Mouse (Mus musculus) lung, adult 2 months (tissue): Measurements from ENCODE around the gene Smarca5. TPM values are rescaled to one million over a fixed set of nuclear protein-coding genes. Genes with fewer than 3 reads are reported as not detected.
"Not testable (repeated sequence)": the region's sequence is repeated elsewhere in the genome, so short reads cannot be mapped to it uniquely, and the experiment has no call there.

Experiments
- DNase-seq: peaks from one replicate; pipeline ENCODE4 v3.0.0; 2022
- H3K4me1 ChIP-seq: fragments of 200-500 bp; 2 replicates; pipeline ENCODE4 v1.6.1; 2011; ENCODE audit warnings: low read length; ENCODE audit not compliant: control insufficient read depth, insufficient read depth
- H3K4me3 ChIP-seq: fragments of 200-500 bp; replicated peaks from 2 replicates; pipeline ENCODE3; 2011; ENCODE audit warnings: low read depth, mild to moderate bottlenecking, control low read depth, low read length; ENCODE audit errors: extremely low read depth
- CTCF ChIP-seq: fragments of 200-500 bp; IDR thresholded peaks from 2 replicates; pipeline ENCODE4 v1.5.1; 2011; ENCODE audit warnings: mild to moderate bottlenecking, low read length, control low read depth; ENCODE audit not compliant: insufficient read depth
- POLR2A ChIP-seq: fragments of 200-500 bp; IDR thresholded peaks from 2 replicates; pipeline ENCODE4 v1.6.1; 2011; ENCODE audit warnings: low read depth, mild to moderate bottlenecking, control low read depth, low read length, borderline replicate concordance; ENCODE audit errors: extremely low read depth
- WGBS: fragments of 180-500 bp; shearing (Covaris S2); methylation state at CpG from one replicate; pipeline ENCODE4 v1.1.7; 2018; 5-methylcytosine and 5-hydroxymethylcytosine counted together
- polyA plus RNA-seq: library from polyadenylated mRNA; depleted of rRNA; stranded (reverse); fragments of >200 nt; gene quantifications from 2 replicates; pipeline ENCODE4 v1.2.3, GENCODE M21; 2012; rRNA removed

The Smarca5 gene
- polyA plus RNA-seq = 6.5 and 8.9 TPM in 2 replicates

DNA sequence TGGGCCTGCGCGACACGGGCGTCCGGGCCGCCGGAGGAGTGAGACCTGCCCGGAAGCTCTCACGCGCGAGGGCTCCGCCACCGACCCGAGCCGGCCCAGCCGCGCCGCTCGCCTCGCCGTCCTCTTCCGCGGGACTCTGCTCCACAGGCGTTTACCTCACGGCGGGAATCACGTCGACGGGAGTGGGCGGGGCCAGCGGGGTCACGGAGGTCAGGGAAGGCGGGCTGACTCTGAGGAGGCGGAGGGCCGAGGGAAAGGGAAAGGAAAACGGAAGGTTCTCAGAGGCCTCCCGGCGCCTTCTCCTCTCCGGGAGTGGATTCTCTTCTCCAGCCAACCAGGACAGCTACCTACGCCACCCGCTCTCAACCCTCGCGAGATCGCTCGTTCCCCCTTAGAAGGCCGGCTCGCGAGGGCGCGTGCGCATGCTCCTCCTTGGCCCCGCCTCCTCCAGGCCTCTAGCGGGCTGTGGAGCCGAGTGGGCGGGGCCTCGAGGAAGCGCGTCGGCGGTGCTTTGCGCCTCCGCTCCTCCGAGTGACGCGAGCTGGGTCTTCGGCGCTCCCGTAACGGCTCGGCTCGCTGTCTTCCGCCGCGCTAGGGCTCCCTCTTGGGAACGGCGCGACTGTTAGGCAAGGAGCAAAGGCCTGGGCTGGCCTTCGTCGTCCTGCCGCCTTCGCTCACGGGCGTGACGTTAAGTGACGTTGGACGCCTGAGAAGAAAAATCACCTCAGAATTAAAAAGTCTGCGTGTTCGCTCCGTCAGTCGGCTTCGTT is at the start of gene Smarca5:
TSS of gene Smarca5 (minus strand) at position 343 of the 770 bp plus-strand sequence.
- not testable (repeated sequence) for H3K4me1 ChIP-seq
- WGBS = 1% methylated on average over 80 of the region's 91 CpGs
- peak within 1 kb of the TSS; percentile 91 for H3K4me3 ChIP-seq
- TF ChIP-seq POLR2A = peak; percentile 73; the same call in 1 of the 2 replicates
- DNase-seq = peak; percentile 98

DNA sequence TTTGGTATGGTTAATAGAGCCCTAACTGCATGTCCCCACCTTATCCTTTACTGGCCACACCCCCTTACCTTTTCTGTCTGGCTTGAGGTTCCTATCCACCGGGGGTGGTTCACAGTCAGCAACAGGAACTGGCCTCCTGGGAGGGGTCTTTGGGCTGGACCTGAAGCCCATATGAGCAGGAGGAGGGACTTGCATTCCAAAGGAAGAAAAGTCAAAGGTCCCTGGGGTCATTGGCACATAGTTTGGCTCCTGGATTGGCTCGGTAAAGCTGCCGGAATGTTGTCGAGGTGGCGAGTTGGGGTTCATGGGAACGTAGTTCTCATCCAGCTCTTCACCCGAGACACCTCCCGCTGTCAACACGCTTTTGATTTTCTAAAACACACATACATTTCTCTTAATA is 45.3 kb upstream of the Smarca5 start:
- TF ChIP-seq POLR2A (no peak), CTCF (no peak)
- DNase-seq = no peak
- WGBS = 80% methylated on average over 9 of the region's 9 CpGs
- no peak overlapping the region for H3K4me3 ChIP-seq
- H3K4me1 ChIP-seq = peaks cover 2% of the 10 kb centered on the region

GRCm38 (mm10) chr8:80783271-80783670 is 44.0 kb upstream of the Smarca5 start:
- DNase-seq = no peak
- peaks cover 6% of the 10 kb centered on the region for H3K4me1 ChIP-seq
- WGBS = 91% methylated on average over 4 of the region's 4 CpGs
- TF ChIP-seq CTCF (no peak), POLR2A (no peak)
- no peak overlapping the region for H3K4me3 ChIP-seq

- TF ChIP-seq POLR2A (no peak), CTCF (no peak)
- Histone ChIP-seq H3K4me3 (no peak overlapping the region), H3K4me1 (peaks cover 6% of the 10 kb centered on the region)
- peak; percentile 34 for DNase-seq
- 49% methylated on average over 10 of the region's 10 CpGs for WGBS
These were observed 42.0 kb upstream of the Smarca5 start for GRCm38 (mm10) chr8:80781338-80781737.

DNA sequence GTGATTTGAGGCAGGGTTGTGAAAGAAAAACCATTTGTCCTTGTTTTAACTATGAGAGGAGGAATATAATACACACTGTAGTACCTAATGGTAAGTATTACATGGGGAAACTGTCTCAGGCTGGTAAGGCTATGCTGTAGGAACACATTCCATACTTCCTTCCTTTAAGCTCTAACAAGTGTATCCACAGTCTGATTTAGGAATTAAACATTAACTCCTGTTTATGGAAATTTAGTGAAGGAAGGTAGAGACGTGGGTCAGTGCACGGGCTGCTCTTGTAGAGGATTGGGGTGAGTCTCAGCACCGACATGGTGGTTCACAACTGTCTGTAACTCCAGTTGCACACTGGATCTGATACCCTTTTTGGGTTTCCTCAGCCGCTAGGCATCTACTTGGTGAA is 41.0 kb upstream of the Smarca5 start:
- 83% methylated on average over 4 of the region's 4 CpGs for WGBS
- Histone ChIP-seq H3K4me3 (no peak overlapping the region), H3K4me1 (peaks cover 6% of the 10 kb centered on the region)
- TF ChIP-seq POLR2A (no peak), CTCF (no peak)
- DNase-seq = no peak

GRCm38 (mm10) chr8:80776436-80776835 is 37.1 kb upstream of the Smarca5 start:
- TF ChIP-seq CTCF = no peak
- TF ChIP-seq POLR2A = no peak
- no peak for DNase-seq
- 55% methylated on average over 8 of the region's 8 CpGs for WGBS
- Histone ChIP-seq H3K4me3 (no peak overlapping the region), H3K4me1 (peaks cover 8% of the 10 kb centered on the region)

DNA sequence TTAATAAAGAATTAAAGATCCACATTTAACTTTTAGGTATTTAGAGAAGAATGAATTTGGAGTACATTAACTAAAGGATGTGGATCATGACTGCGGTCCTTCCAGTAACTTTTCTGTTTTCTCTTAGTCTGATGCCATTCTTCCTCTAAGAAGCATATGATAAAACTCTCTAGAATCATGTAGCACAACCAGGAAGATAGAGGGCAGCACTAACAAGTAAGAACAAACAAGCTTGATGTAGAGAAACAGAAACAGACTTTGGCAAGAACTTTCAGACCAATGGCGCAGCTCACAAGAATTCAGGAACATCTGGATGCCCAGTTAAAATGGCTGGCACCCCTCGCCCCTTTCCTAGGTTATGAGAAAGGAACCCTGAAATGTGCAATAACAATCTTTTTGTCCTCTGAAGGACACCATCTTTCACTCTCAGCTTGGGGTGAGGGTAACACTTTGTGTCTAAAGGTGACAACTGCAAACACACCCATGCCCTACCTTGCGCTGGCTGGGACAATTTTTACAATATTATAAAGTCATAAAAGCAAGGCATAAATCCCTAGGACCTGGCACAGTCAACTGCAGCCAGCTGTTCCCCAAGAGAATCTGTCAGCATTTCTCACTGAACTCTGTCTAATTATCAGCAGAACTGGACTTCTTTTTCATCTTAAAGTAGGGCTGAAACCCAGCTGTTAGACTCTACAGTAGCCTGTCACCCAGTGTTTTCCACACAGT is 33.6 kb upstream of the Smarca5 start:
- TF ChIP-seq CTCF (peak; percentile 3; the same call in 1 of the 2 replicates), POLR2A (no peak)
- no peak for DNase-seq
- Histone ChIP-seq H3K4me1 (peaks cover 2% of the 10 kb centered on the region; the same call in 1 of the 2 replicates), H3K4me3 (no peak overlapping the region)
- WGBS = 69% methylated on average over 4 of the region's 4 CpGs

DNA sequence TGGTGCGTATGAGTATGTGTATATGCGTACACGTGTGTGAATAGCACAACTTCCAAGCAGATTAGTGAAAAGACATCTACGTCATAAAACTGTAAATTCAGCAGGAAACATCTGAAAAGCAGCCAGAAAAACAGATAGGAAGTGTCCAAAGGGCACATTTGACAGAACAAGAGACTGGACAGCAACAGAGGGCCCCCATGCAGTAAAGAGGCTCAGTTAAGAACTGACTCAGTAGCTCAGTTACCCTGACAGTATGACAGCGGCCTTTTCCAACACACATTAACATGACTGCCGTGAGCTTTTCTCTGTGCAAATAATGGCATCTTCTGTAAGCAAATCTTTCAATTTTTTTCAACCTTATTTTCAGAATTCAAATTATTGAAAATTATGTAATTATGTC is 29.2 kb upstream of the Smarca5 start:
- DNase-seq = no peak
- Histone ChIP-seq H3K4me3 (no peak overlapping the region), H3K4me1 (peaks cover 2% of the 10 kb centered on the region; the same call in 1 of the 2 replicates)
- 89% methylated on average over 6 of the region's 6 CpGs for WGBS
- TF ChIP-seq POLR2A (no peak), CTCF (no peak)

DNA sequence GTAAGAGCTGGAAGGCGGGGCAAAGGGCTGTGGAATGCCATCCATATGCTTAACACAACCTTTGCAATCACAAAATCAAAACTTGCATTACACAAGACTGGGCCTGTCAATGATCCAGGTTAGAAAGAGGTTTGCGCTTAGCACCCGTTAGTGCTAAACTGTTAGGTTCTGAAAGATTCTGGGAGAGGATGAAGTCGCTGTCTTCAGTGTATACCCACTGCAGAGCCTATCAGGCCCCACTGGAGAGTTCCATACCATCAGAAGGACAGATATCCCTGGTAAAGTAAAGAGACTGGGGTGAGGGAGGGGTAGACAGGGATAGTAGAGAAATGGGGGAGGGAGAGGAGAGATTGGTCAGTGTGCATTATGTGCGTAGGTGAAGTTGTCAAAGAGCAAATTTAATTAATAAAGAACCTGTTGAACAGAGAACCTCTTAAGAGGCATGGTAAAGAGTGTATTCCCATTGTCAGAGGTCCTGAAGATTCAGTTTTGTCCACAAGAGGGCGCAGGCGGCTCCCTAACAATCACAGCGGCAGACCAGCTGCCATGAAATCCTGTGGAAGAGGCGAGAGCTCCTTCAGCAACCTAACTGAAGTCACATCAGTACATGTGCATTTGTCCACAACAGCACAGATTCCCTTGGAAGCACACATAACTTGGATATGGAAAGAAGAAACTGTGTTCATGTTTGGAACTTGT is 13.9 kb upstream of the Smarca5 start:
- DNase-seq = peak; percentile 76
- TF ChIP-seq POLR2A (no peak), CTCF (peak; percentile 79)
- Histone ChIP-seq H3K4me1 (no peaks in the 10 kb centered on the region), H3K4me3 (no peak overlapping the region)
- 27% methylated on average over 9 of the region's 9 CpGs for WGBS

DNA sequence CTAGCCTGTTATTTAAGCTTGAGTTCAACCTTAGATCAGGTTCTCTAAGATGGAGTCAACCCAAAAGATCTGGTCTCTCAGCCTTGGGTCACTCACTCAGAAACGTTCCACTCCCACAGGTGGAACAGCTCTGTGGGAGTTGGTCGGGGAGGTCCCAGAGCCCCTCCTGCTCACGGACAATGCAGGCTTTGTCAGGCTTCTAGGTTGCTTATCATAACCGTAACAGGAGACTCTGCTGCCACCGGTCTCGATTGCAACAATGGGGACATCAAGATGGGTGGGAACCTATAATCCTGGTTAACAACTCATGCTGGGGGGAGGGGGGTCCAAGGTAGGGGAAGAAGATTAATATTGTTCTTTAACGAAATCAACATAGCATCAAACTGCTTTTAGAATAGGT is 13.1 kb upstream of the Smarca5 start:
- H3K4me1 ChIP-seq = no peaks in the 10 kb centered on the region
- no peak for DNase-seq
- 70% methylated on average over 7 of the region's 7 CpGs for WGBS
- no peak overlapping the region for H3K4me3 ChIP-seq
- TF ChIP-seq CTCF (no peak), POLR2A (no peak)

- DNase-seq = no peak
- Histone ChIP-seq H3K4me1 (no peaks in the 10 kb centered on the region), H3K4me3 (no peak overlapping the region)
- no peak for TF ChIP-seq POLR2A
- TF ChIP-seq CTCF = no peak
- WGBS = 89% methylated on average over 4 of the region's 4 CpGs
These were observed 9.8 kb upstream of the Smarca5 start for GRCm38 (mm10) chr8:80749091-80749490.
